16 mouse cellular contexts compared by ENCODE assay signal in the genomic region with DNA sequence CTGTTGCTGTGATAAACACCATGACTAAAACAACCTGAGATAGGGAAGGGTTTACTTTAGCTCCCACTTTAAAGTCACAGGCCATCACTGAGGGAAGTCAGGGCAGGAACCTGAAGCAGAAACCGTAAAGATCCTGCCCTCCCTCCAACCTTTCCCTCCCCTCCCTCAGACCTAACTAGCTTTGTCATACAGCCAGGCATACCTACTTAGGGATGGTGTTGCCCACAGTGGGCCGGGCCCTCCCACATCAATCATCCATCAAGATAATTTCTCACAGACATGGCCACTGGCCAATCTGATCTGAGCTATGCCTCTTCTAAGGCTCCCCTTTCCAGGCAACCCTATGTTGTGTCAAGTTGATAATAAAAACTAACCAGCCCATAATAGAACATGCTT.
DNase-seq lines count a peak whose midpoint lies in the region; ATAC-seq and TF ChIP-seq lines count a peak whose summit lies in the region.
"Had no signal": no experiment of that assay in that cellular context is flagged by ENCODE, and none has a peak within 500 bp of the region (broad histone marks: within the 10 kb centered on the region; RNA-seq: fewer than 3 reads in every experiment).

No protein-coding gene starts in this region.

- no peaks in the 10 kb centered on the region for H3K27me3 ChIP-seq in intestine, embryonic 14.5 days (replicated peaks; ENCODE audit: control insufficient read depth, insufficient read depth, low read length)
- no peaks in the 10 kb centered on the region for H3K27me3 ChIP-seq in intestine, postnatal 0 days (replicated peaks; ENCODE audit: control insufficient read depth, insufficient read depth, low read length)
- no peaks in the 10 kb centered on the region for H3K27me3 ChIP-seq in lung, embryonic 15.5 days
- no peaks in the 10 kb centered on the region for H3K27me3 ChIP-seq in intestine, embryonic 15.5 days (replicated peaks)
- no peaks in the 10 kb centered on the region for H3K27me3 ChIP-seq in stomach, postnatal 0 days (ENCODE audit: control insufficient read depth, insufficient read depth, low read length)
- H3K27me3 ChIP-seq in forebrain, embryonic 15.5 days: no peaks in the 10 kb centered on the region
- H3K27me3 ChIP-seq: neural tube, embryonic 12.5 days had no signal

- no peak overlapping the region for H3K4me3 ChIP-seq in intestine, embryonic 14.5 days (ENCODE audit: low read depth, low read length)
- no peak overlapping the region for H3K4me3 ChIP-seq in intestine, postnatal 0 days (ENCODE audit: low read depth, low read length)
- no peak overlapping the region for H3K4me3 ChIP-seq in lung, embryonic 15.5 days
- H3K4me3 ChIP-seq in intestine, embryonic 15.5 days (replicated peaks): no peak overlapping the region
- H3K4me3 ChIP-seq in stomach, postnatal 0 days (ENCODE audit: low read depth, low read length): no peak overlapping the region
- H3K4me3 ChIP-seq in forebrain, embryonic 15.5 days: no peak overlapping the region
- H3K4me3 ChIP-seq: gastrocnemius, adult 2 months; heart, adult 2 months; neural tube, embryonic 12.5 days had no signal

- TF ChIP-seq CTCF in intestine, postnatal 0 days (IDR thresholded peaks at IDR 0.05; ENCODE audit: low read depth): no peak
- TF ChIP-seq CTCF in stomach, postnatal 0 days (IDR thresholded peaks at IDR 0.05; ENCODE audit: low read depth): no peak

- peak overlapping the region; percentile 80 for H3K27ac ChIP-seq in intestine, embryonic 14.5 days (ENCODE audit: low read depth)
- no peak overlapping the region for H3K27ac ChIP-seq in intestine, postnatal 0 days (ENCODE audit: low read depth, low read length)
- 0 out of 2 replicates have a peak overlapping the region, but pooled peaks have one; percentile 32 for H3K27ac ChIP-seq in lung, embryonic 15.5 days
- peak overlapping the region; percentile 62 for H3K27ac ChIP-seq in intestine, embryonic 15.5 days
- H3K27ac ChIP-seq in stomach, postnatal 0 days (replicated peaks): peak overlapping the region; percentile 58; the same call in 1 of the 2 replicates
- H3K27ac ChIP-seq in forebrain, embryonic 15.5 days (replicated peaks): no peak overlapping the region
- H3K27ac ChIP-seq: gastrocnemius, adult 2 months; heart, adult 2 months; hindbrain, postnatal 0 days; liver, embryonic 14.5 days; neural tube, embryonic 12.5 days had no signal

- H3K36me3 ChIP-seq in intestine, embryonic 14.5 days (ENCODE audit: control insufficient read depth, insufficient read depth, low read length): no peaks in the 10 kb centered on the region
- no peaks in the 10 kb centered on the region for H3K36me3 ChIP-seq in intestine, postnatal 0 days (ENCODE audit: control insufficient read depth, insufficient read depth)
- H3K36me3 ChIP-seq in lung, embryonic 15.5 days: no peaks in the 10 kb centered on the region
- no peaks in the 10 kb centered on the region for H3K36me3 ChIP-seq in intestine, embryonic 15.5 days
- H3K36me3 ChIP-seq in stomach, postnatal 0 days (ENCODE audit: control insufficient read depth, insufficient read depth, low read length): no peaks in the 10 kb centered on the region
- H3K36me3 ChIP-seq in forebrain, embryonic 15.5 days: no peaks in the 10 kb centered on the region
- H3K36me3 ChIP-seq: neural tube, embryonic 12.5 days had no signal

- no peak overlapping the region for H3K4me2 ChIP-seq in intestine, embryonic 14.5 days (ENCODE audit: low read length)
- no peak overlapping the region for H3K4me2 ChIP-seq in intestine, postnatal 0 days (replicated peaks; ENCODE audit: low read depth)
- no peak overlapping the region for H3K4me2 ChIP-seq in lung, embryonic 15.5 days
- no peak overlapping the region for H3K4me2 ChIP-seq in intestine, embryonic 15.5 days (replicated peaks)
- no peak overlapping the region for H3K4me2 ChIP-seq in stomach, postnatal 0 days (replicated peaks; ENCODE audit: low read depth)
- no peak overlapping the region for H3K4me2 ChIP-seq in forebrain, embryonic 15.5 days (replicated peaks)
- H3K4me2 ChIP-seq: neural tube, embryonic 12.5 days had no signal

- ATAC-seq in intestine, embryonic 14.5 days (replicated peaks; ENCODE audit: low FRiP score, low TSS enrichment, low read depth): no peak
- no peak for ATAC-seq in intestine, postnatal 0 days
- no peak for ATAC-seq in lung, embryonic 15.5 days (ENCODE audit: borderline replicate concordance, extremely low read depth, low FRiP score, low TSS enrichment)
- ATAC-seq in intestine, embryonic 15.5 days: peak; percentile 18; the same call in 1 of the 2 replicates
- ATAC-seq in stomach, postnatal 0 days (ENCODE audit: low FRiP score, low TSS enrichment): no peak
- ATAC-seq in forebrain, embryonic 15.5 days (replicated peaks): no peak
- ATAC-seq: forebrain, embryonic 14.5 days had no signal

- no peak for TF ChIP-seq EP300 in stomach, postnatal 0 days (optimal IDR thresholded peaks at IDR 0.05)

- no peak for DNase-seq in intestine, embryonic 14.5 days (ENCODE audit: low spot score)
- DNase-seq in lung, postnatal 25 days (ENCODE audit: low spot score): no peak
- peak; percentile 8 for DNase-seq in stomach, postnatal 0 days (ENCODE audit: low spot score)
- DNase-seq: adrenal gland, postnatal 25 days; cerebellum, adult 8-10 months; gastrocnemius, adult 2 months; thymus, adult 2 months had no signal

- H3K9me3 ChIP-seq in intestine, embryonic 14.5 days (ENCODE audit: control insufficient read depth, low read length): no peaks in the 10 kb centered on the region
- H3K9me3 ChIP-seq in intestine, postnatal 0 days (ENCODE audit: control insufficient read depth): no peaks in the 10 kb centered on the region
- H3K9me3 ChIP-seq in lung, embryonic 15.5 days: no peaks in the 10 kb centered on the region
- no peaks in the 10 kb centered on the region for H3K9me3 ChIP-seq in intestine, embryonic 15.5 days
- no peaks in the 10 kb centered on the region for H3K9me3 ChIP-seq in stomach, postnatal 0 days (ENCODE audit: control insufficient read depth, low read length)
- no peaks in the 10 kb centered on the region for H3K9me3 ChIP-seq in forebrain, embryonic 15.5 days
- H3K9me3 ChIP-seq: neural tube, embryonic 12.5 days had no signal

- peaks cover 13% of the 10 kb centered on the region; the same call in 1 of the 2 replicates for H3K4me1 ChIP-seq in intestine, embryonic 14.5 days (replicated peaks; ENCODE audit: control insufficient read depth, insufficient read depth, low read length)
- no peaks in the 10 kb centered on the region for H3K4me1 ChIP-seq in intestine, postnatal 0 days (replicated peaks; ENCODE audit: control insufficient read depth, insufficient read depth, low read length)
- peaks cover 9% of the 10 kb centered on the region for H3K4me1 ChIP-seq in lung, embryonic 15.5 days
- peaks cover 13% of the 10 kb centered on the region for H3K4me1 ChIP-seq in intestine, embryonic 15.5 days (replicated peaks)
- H3K4me1 ChIP-seq in stomach, postnatal 0 days (replicated peaks; ENCODE audit: control insufficient read depth, insufficient read depth): peaks cover 9% of the 10 kb centered on the region
- H3K4me1 ChIP-seq in forebrain, embryonic 15.5 days: no peaks in the 10 kb centered on the region

- WGBS in intestine, embryonic 14.5 days: 30% methylated on average over 2 of the region's 2 CpGs
- WGBS in intestine, postnatal 0 days: 45% methylated on average over 2 of the region's 2 CpGs
- 42% methylated on average over 2 of the region's 2 CpGs for WGBS in lung, embryonic 15.5 days
- 41% methylated on average over 2 of the region's 2 CpGs for WGBS in intestine, embryonic 15.5 days
- WGBS in stomach, postnatal 0 days: 45% methylated on average over 2 of the region's 2 CpGs
- WGBS in forebrain, embryonic 15.5 days: 75% methylated on average over 2 of the region's 2 CpGs

- H3K9ac ChIP-seq in intestine, embryonic 14.5 days (ENCODE audit: low read length): no peak overlapping the region
- no peak overlapping the region for H3K9ac ChIP-seq in intestine, postnatal 0 days (ENCODE audit: low read depth, low read length)
- H3K9ac ChIP-seq in lung, embryonic 15.5 days: no peak overlapping the region
- H3K9ac ChIP-seq in intestine, embryonic 15.5 days: no peak overlapping the region
- H3K9ac ChIP-seq in stomach, postnatal 0 days (ENCODE audit: low read length): no peak overlapping the region
- no peak overlapping the region for H3K9ac ChIP-seq in forebrain, embryonic 15.5 days (replicated peaks)
- H3K9ac ChIP-seq: liver, embryonic 14.5 days; neural tube, embryonic 12.5 days had no signal

Comparison
In these comparisons a context has a peak if more than half of its experiments do, and no peak if none do; other contexts are left out.
1. H3K27ac ChIP-seq: peak in intestine, embryonic 14.5 days (single experiment), lung, embryonic 15.5 days (single experiment), intestine, embryonic 15.5 days (single experiment) and stomach, postnatal 0 days (single experiment); none in intestine, postnatal 0 days (single experiment) and forebrain, embryonic 15.5 days (single experiment).